Mouse (Mus musculus) limb, embryonic 15.5 days (tissue): ENCODE data around the gene Zfp938. TPM values are rescaled to one million over a fixed set of nuclear protein-coding genes. Genes with fewer than 3 reads are reported as not detected.

Experiments
- ATAC-seq: fragments of 200-750 bp; cut with Nextera tagmentation; 2 replicates; pipeline ENCODE4 v1.8.0; 2017; ENCODE audit warnings: low read depth, moderate TSS enrichment; ENCODE audit not compliant: insufficient number of reproducible peaks, low FRiP score, low TSS enrichment
- H3K27ac ChIP-seq: fragments of 300-500 bp; sonication (generic); 2 replicates; pipeline ENCODE4 v1.5.1; 2015; ENCODE audit warnings: moderate library complexity, mild to moderate bottlenecking, inconsistent platforms
- H3K27me3 ChIP-seq: fragments of 300-500 bp; sonication (generic); 2 replicates; pipeline ENCODE4 v1.6.1; 2015; ENCODE audit warnings: inconsistent platforms
- H3K36me3 ChIP-seq: fragments of 300-500 bp; sonication (generic); 2 replicates; pipeline ENCODE4 v1.6.1; 2015; ENCODE audit warnings: inconsistent platforms
- H3K4me1 ChIP-seq: fragments of 300-500 bp; sonication (generic); 2 replicates; pipeline ENCODE4 v1.6.1; 2015; ENCODE audit warnings: inconsistent platforms
- H3K4me2 ChIP-seq: fragments of 300-500 bp; sonication (generic); 2 replicates; pipeline ENCODE4 v1.6.1; 2015; ENCODE audit warnings: mild to moderate bottlenecking, inconsistent platforms
- H3K4me3 ChIP-seq: fragments of 300-500 bp; sonication (generic); 2 replicates; pipeline ENCODE4 v1.5.1; 2015; ENCODE audit warnings: mild to moderate bottlenecking, inconsistent platforms
- H3K9ac ChIP-seq: fragments of 300-500 bp; sonication (generic); 2 replicates; pipeline ENCODE4 v1.6.1; 2015; ENCODE audit warnings: inconsistent platforms
- H3K9me3 ChIP-seq: fragments of 300-500 bp; sonication (generic); 2 replicates; pipeline ENCODE4 v1.6.1; 2016; ENCODE audit warnings: inconsistent platforms
- WGBS: fragments of 180-500 bp; shearing (Covaris S2); methylation state at CpG from one replicate; pipeline ENCODE4 v1.1.7; 2015; 5-methylcytosine and 5-hydroxymethylcytosine counted together
- polyA plus RNA-seq: library from polyadenylated mRNA; unstranded; fragments of >200 nt; fragmentation: Nextera tagmentation; extraction: Ambion mirVana; gene quantifications from 2 replicates; pipeline ENCODE4 v1.2.1, GENCODE M21; 2015

The Zfp938 gene
- polyA plus RNA-seq: 14.0 and 16.6 TPM in 2 replicates

DNA sequence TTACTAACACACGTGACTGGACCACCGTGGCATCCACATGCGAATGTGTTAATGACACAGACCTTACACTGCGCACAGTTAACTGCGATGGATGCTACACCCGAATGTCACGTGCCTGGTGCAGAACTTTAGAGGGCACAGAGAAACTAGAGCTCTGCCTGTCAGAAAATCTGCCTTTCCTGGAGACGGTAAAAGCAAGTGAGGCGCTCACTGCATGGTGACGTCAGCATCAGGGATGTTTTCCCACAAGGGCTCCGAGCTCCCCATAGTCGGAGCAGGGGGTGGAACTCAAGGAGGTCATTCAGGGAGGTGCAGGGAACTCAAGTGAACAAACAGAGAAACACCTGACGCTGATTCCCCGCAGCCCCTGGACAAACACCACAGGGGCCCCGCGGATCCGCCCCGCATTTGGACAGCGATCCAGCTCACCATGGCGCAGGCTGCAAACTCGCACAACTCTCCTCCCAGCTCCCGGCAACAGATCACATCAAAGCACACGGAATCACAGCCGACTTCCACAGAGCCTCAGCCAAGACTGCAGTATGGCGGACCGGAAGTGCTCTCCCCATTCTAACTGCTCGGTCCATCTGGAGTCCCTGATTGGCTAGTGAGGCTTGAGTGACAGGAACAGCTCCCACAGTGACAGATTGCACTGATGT is at the start of gene Zfp938:
Gene Zfp938, minus strand, starts transcription at position 539 of the 659 bp plus-strand sequence.
- peak within 1 kb of the TSS; percentile 86 for H3K27ac ChIP-seq
- peaks cover 6% of the 10 kb centered on the region for H3K9me3 ChIP-seq
- WGBS: 3% methylated on average over 27 of the region's 27 CpGs
- H3K9ac ChIP-seq: peak within 1 kb of the TSS; percentile 72
- peaks cover 7% of the 10 kb centered on the region; the same call in 1 of the 2 replicates for H3K4me1 ChIP-seq
- peaks cover 12% of the 10 kb centered on the region for H3K36me3 ChIP-seq
- no peaks in the 10 kb centered on the region for H3K27me3 ChIP-seq
- ATAC-seq: peak; percentile 94
- peak within 1 kb of the TSS; percentile 57 for H3K4me2 ChIP-seq
- peak within 1 kb of the TSS; percentile 83 for H3K4me3 ChIP-seq

GRCm38 (mm10) chr10:82257331-82257730 is 16.3 kb upstream of the Zfp938 start:
- 83% methylated on average over 2 of the region's 2 CpGs for WGBS

GRCm38 (mm10) chr10:82245021-82245420 is 3.9 kb upstream of the Zfp938 start:
- no peak overlapping the region for H3K9ac ChIP-seq
- H3K4me3 ChIP-seq: no peak overlapping the region
- no peak overlapping the region for H3K4me2 ChIP-seq
- no peaks in the 10 kb centered on the region for H3K27me3 ChIP-seq
- H3K9me3 ChIP-seq: no peaks in the 10 kb centered on the region
- ATAC-seq: no peak
- H3K27ac ChIP-seq: no peak overlapping the region
- H3K36me3 ChIP-seq: no peaks in the 10 kb centered on the region
- peaks cover 7% of the 10 kb centered on the region; the same call in 1 of the 2 replicates for H3K4me1 ChIP-seq

More at GRCm38 (mm10) chr10:82257331-82257730, 16.3 kb upstream of the Zfp938 start:
- H3K4me3 ChIP-seq: no peak overlapping the region
- H3K4me2 ChIP-seq: no peak overlapping the region
- H3K9ac ChIP-seq: no peak overlapping the region
- H3K9me3 ChIP-seq: no peaks in the 10 kb centered on the region
- H3K36me3 ChIP-seq: no peaks in the 10 kb centered on the region
- no peak for ATAC-seq
- H3K27me3 ChIP-seq: no peaks in the 10 kb centered on the region
- H3K27ac ChIP-seq: no peak overlapping the region
- H3K4me1 ChIP-seq: no peaks in the 10 kb centered on the region

- peak overlapping the region; percentile 57 for H3K4me2 ChIP-seq
Observed at GRCm38 (mm10) chr10:82241401-82241788, 315 bp upstream of the Zfp938 start.

DNA sequence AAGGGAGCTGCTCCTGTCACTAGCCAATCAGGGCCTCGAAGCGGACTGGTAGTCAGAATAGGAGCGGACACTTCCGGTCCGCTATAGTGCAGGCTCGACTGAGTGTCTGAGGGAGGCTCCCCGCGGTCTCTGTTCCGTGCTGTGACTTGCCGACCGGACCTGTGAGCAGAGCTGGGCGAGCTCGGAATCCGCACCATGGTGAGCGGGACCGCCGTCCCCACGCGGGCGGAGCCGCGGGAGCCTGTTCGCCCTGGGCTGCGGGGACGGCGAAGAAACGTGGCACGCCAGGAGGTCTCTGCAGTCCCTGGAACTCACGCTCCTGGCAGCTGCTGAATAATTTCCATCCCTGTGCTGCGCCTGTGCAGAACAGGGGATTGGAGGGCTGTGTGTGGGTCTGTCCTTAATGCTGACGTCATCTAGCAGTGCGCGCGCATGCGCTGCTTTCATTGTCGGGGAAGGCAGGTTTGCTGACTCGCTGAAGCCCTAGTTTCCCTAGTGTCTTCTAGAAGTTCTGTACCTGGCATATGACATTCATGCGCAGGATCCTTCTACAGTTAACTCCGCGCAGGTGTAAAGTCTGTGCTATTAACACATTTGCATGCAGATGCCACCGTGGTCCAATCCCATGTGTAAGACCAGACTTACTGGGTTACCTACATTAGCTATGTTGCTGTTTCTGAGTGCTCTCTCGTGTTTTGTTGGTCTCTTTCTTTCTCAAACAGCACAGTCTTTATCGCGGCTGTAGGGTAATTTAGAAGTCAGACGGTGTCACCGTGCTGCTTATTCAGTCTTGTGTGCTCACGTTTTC is 62.6 kb downstream of the Zfp938 start:
- Histone ChIP-seq H3K27me3 (no peaks in the 10 kb centered on the region), H3K9me3 (no peaks in the 10 kb centered on the region), H3K4me3 (peak overlapping the region; percentile 55), H3K4me1 (peaks cover 5% of the 10 kb centered on the region; the same call in 1 of the 2 replicates), H3K4me2 (peak overlapping the region; percentile 67), H3K9ac (peak overlapping the region; percentile 56), H3K27ac (peak overlapping the region; percentile 95), H3K36me3 (no peaks in the 10 kb centered on the region)
- 5% methylated on average over 47 of the region's 47 CpGs for WGBS
- ATAC-seq: peak; percentile 99

More at GRCm38 (mm10) chr10:82241401-82241788, 315 bp upstream of the Zfp938 start:
- no peak overlapping the region for H3K9ac ChIP-seq
- H3K27ac ChIP-seq: peak overlapping the region; percentile 86
- peaks cover 6% of the 10 kb centered on the region for H3K9me3 ChIP-seq
- no peak for ATAC-seq
- H3K36me3 ChIP-seq: peaks cover 12% of the 10 kb centered on the region
- WGBS: 71% methylated on average over 5 of the region's 5 CpGs
- H3K4me1 ChIP-seq: peaks cover 7% of the 10 kb centered on the region; the same call in 1 of the 2 replicates
- H3K27me3 ChIP-seq: no peaks in the 10 kb centered on the region
- peak overlapping the region; percentile 83 for H3K4me3 ChIP-seq

Other genes with a start within 250 kb of the Zfp938 start
- gene Zfp873, start 193.2 kb downstream of the Zfp938 start, polyA plus RNA-seq: 13.4 and 13.7 TPM in 2 replicates
- gene BC024063, start 157.9 kb downstream of the Zfp938 start, polyA plus RNA-seq: 4.9 and 5.0 TPM in 2 replicates
- 4.8 and 5.5 TPM in 2 replicates for gene AU041133, start 113.3 kb downstream of the Zfp938 start, polyA plus RNA-seq
- gene 4932415D10Rik, start 75.3 kb upstream of the Zfp938 start, polyA plus RNA-seq: not detected in 2 replicates
- 10.5 and 10.6 TPM in 2 replicates for gene Gm4924, start 113.0 kb upstream of the Zfp938 start, polyA plus RNA-seq